Mouse (Mus musculus) intestine, embryonic 15.5 days (tissue): ENCODE data around the gene Adcy9. TPM values are rescaled to one million over a fixed set of nuclear protein-coding genes. Genes with fewer than 3 reads are reported as not detected.
"Not testable (repeated sequence)": the region's sequence is repeated elsewhere in the genome, so short reads cannot be mapped to it uniquely, and the experiment has no call there.

Source experiments
- ATAC-seq: fragments of 200-750 bp; cut with Nextera tagmentation; 2 replicates; pipeline ENCODE4 v1.8.0; 2017; ENCODE audit warnings: moderate TSS enrichment, moderate library complexity
- H3K27ac ChIP-seq: fragments of 300-500 bp; sonication (generic); 2 replicates; pipeline ENCODE4 v1.5.1; 2015; ENCODE audit warnings: mild to moderate bottlenecking, inconsistent platforms
- H3K27me3 ChIP-seq: fragments of 300-500 bp; sonication (generic); replicated peaks from 2 replicates; pipeline ENCODE4 v1.6.1; 2015; ENCODE audit warnings: inconsistent platforms
- H3K36me3 ChIP-seq: fragments of 300-500 bp; sonication (generic); 2 replicates; pipeline ENCODE4 v1.6.1; 2015; ENCODE audit warnings: inconsistent platforms
- H3K4me1 ChIP-seq: fragments of 300-500 bp; sonication (generic); replicated peaks from 2 replicates; pipeline ENCODE4 v1.6.1; 2015; ENCODE audit warnings: inconsistent platforms
- H3K4me2 ChIP-seq: fragments of 300-500 bp; sonication (generic); replicated peaks from 2 replicates; pipeline ENCODE4 v1.6.1; 2015; ENCODE audit warnings: mild to moderate bottlenecking, inconsistent platforms
- H3K4me3 ChIP-seq: fragments of 300-500 bp; sonication (generic); replicated peaks from 2 replicates; pipeline ENCODE4 v1.5.1; 2015; ENCODE audit warnings: inconsistent platforms
- H3K9ac ChIP-seq: fragments of 300-500 bp; sonication (generic); 2 replicates; pipeline ENCODE4 v1.6.1; 2015; ENCODE audit warnings: inconsistent platforms
- H3K9me3 ChIP-seq: fragments of 300-500 bp; sonication (generic); 2 replicates; pipeline ENCODE4 v1.6.1; 2016; ENCODE audit warnings: inconsistent platforms
- WGBS: fragments of 180-500 bp; shearing (Covaris S2); methylation state at CpG from one replicate; pipeline ENCODE4 v1.1.7; 2015; 5-methylcytosine and 5-hydroxymethylcytosine counted together
- polyA plus RNA-seq: library from polyadenylated mRNA; unstranded; fragments of >200 nt; fragmentation: Nextera tagmentation; extraction: Ambion mirVana; gene quantifications from 2 replicates; pipeline ENCODE4 v1.2.1, GENCODE M21; 2015

The Adcy9 gene
- polyA plus RNA-seq, 1 experiment from 2014 or later: 1.5 TPM

DNA sequence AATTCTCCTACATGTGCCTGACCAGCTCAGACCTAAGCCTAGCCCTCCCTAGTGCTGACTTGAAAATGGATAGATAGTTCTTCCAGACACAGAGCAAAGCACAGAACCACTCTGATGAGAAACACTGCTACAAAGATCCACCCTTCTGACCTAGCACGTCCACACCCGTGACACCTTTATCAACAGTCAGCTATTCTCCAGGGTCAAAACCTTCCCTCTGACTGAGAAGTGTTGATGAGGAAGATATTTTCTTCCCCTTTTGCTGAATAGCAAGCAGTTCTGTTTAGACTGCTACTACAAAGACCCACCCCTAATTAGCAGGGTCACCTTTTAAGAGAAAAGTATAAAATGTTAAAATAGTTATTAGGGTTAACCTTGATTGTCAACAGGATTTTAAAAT is 49.3 kb downstream of the Adcy9 start:
- no peak overlapping the region for H3K4me2 ChIP-seq
- peak; percentile 24; the same call in 1 of the 2 replicates for ATAC-seq
- H3K9me3 ChIP-seq: no peaks in the 10 kb centered on the region
- H3K4me3 ChIP-seq: no peak overlapping the region
- H3K27ac ChIP-seq: no peak overlapping the region
- 0 out of 2 replicates have a peak, but pooled peaks cover 4% of the 10 kb centered on the region for H3K4me1 ChIP-seq
- no peaks in the 10 kb centered on the region for H3K27me3 ChIP-seq
- H3K9ac ChIP-seq: no peak overlapping the region
- WGBS: 63% methylated on average over 2 of the region's 2 CpGs
- no peaks in the 10 kb centered on the region for H3K36me3 ChIP-seq

DNA sequence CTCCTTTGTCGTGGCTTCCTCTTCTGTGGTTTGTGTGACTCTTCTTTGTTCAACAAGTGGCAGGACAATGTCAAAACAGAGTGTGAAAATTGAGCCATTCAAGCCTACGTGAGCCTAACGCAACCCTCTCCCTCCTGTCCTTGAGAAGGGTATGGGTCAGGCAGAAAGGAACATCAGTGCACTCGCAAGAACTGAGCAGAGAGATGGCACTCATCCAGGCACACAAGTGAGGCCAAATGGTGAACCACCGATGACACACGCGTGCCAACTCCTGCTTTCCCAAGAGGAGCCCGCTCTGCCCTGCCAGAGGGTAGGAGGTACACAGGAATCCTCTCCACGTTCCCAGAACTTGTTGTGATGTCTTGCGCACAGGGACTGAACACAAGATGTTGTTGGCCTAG is 50.2 kb downstream of the Adcy9 start:
- no peak for ATAC-seq
- 0 out of 2 replicates have a peak, but pooled peaks cover 4% of the 10 kb centered on the region for H3K4me1 ChIP-seq
- H3K36me3 ChIP-seq: no peaks in the 10 kb centered on the region
- no peak overlapping the region for H3K27ac ChIP-seq
- no peak overlapping the region for H3K4me2 ChIP-seq
- WGBS: 85% methylated on average over 10 of the region's 10 CpGs
- H3K9ac ChIP-seq: no peak overlapping the region
- H3K9me3 ChIP-seq: no peaks in the 10 kb centered on the region
- no peak overlapping the region for H3K4me3 ChIP-seq
- H3K27me3 ChIP-seq: no peaks in the 10 kb centered on the region

DNA sequence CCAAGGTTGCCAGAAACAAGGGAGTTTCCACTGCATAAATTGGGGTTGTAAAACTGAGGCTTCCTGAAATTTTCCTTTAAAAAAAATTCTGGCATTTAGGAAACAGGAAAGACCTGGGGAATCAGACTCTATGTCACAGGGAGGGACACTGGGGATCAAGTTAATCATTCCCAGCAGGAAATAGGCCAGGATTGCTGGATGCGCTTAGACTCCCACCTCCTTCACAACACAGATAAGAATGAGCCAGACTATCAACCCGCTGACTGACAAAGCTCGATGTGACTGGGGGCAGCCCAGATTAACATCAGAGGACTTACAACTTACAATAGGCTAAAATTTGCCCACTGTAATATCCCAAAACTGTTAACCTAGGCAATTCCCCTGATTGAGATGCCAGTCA is 52.4 kb downstream of the Adcy9 start:
- Histone ChIP-seq H3K4me3 (no peak overlapping the region), H3K9ac (no peak overlapping the region), H3K4me1 (0 out of 2 replicates have a peak, but pooled peaks cover 4% of the 10 kb centered on the region), H3K4me2 (no peak overlapping the region), H3K27ac (no peak overlapping the region), H3K36me3 (no peaks in the 10 kb centered on the region), H3K27me3 (no peaks in the 10 kb centered on the region), H3K9me3 (no peaks in the 10 kb centered on the region)
- 48% methylated on average over 3 of the region's 3 CpGs for WGBS
- ATAC-seq: peak; percentile 79

DNA sequence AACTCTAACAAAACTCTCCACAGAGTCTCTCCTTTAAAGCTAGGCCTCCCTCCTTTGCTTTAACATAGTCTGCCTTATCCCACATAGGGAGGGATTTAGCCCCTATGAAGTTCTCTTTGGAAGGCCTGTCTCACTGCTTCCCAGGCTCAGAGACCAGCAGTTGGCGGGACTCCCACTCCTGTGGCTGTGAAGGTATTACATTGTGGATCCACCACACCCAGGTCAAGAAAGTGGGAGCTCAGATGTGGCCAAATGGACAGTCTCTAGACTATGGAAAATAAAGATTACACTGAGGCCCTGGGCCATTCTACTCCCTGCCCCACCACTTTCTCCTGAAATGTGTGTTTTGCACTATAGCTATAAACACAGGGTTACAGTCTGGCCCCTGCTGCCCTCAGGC is 53.0 kb downstream of the Adcy9 start:
- H3K36me3 ChIP-seq: no peaks in the 10 kb centered on the region
- H3K4me1 ChIP-seq: 0 out of 2 replicates have a peak, but pooled peaks cover 4% of the 10 kb centered on the region
- H3K27me3 ChIP-seq: no peaks in the 10 kb centered on the region
- 88% methylated on average over 1 of the region's 1 CpGs for WGBS
- no peak overlapping the region for H3K4me3 ChIP-seq
- ATAC-seq: peak; percentile 30; the same call in 1 of the 2 replicates
- H3K9me3 ChIP-seq: no peaks in the 10 kb centered on the region
- no peak overlapping the region for H3K27ac ChIP-seq
- no peak overlapping the region for H3K9ac ChIP-seq
- H3K4me2 ChIP-seq: no peak overlapping the region

DNA sequence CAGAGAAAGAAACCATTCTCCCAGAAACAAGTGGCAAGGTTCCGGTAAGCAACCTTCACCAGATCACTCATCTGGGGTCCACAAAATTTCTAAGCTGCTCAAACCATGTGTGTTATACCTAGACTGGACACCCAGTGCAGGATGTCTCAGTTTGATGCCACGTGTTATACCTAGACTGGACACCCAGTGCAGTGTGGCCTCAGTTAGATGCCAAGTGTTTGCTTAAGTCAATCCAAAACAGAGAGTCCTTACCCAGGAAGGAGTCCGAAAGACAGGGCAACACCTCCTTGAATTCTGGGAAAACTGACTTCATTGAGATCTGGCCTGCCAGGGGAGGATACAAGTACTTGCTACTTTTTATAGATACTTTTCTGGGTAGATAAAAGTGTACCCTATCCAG is 53.6 kb downstream of the Adcy9 start:
- H3K27ac ChIP-seq: no peak overlapping the region
- 93% methylated on average over 3 of the region's 3 CpGs for WGBS
- no peaks in the 10 kb centered on the region for H3K27me3 ChIP-seq
- H3K36me3 ChIP-seq: no peaks in the 10 kb centered on the region
- H3K4me3 ChIP-seq: no peak overlapping the region
- ATAC-seq: no peak
- 0 out of 2 replicates have a peak, but pooled peaks cover 4% of the 10 kb centered on the region for H3K4me1 ChIP-seq
- no peak overlapping the region for H3K4me2 ChIP-seq
- no peaks in the 10 kb centered on the region for H3K9me3 ChIP-seq
- H3K9ac ChIP-seq: no peak overlapping the region

DNA sequence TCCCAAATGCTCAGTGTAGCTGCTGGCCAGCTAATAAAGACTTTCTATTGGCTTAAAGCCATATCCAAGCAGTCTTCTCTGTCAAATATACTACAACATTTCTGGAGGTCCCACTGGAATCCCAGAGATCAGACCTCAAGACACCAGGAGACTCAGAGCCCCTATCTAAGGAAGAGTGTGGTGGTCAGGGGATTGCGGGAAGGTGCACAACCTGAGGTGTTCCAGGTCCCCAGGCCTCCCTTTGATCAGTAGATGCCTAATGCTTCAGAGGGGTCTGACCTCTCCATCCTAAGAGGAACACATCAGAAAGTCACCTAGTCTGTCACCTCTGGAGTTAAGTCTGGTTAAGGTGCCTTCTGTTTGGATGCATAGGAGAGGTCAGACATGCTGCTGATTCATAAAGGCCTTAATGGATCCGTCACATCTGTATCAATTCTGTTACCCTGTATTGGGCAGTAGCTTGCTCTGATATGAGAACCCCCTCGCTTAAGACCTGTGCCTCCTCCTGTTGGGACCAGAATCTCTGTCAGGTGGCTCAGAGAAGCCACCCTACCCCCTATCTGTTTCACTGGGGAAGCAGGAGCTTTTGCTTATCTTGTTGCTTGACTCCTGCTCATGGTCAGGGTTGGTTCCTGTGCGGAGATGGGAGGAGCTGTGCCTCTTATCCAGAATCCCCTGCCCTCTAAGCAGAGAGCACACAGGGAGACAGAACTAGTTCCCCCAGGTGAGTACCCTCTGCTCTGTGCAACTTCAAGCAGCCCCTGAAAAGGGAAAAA is 56.8 kb downstream of the Adcy9 start:
- no peaks in the 10 kb centered on the region for H3K27me3 ChIP-seq
- H3K27ac ChIP-seq: no peak overlapping the region
- no peaks in the 10 kb centered on the region for H3K9me3 ChIP-seq
- H3K4me3 ChIP-seq: no peak overlapping the region
- no peaks in the 10 kb centered on the region for H3K4me1 ChIP-seq
- H3K9ac ChIP-seq: no peak overlapping the region
- 77% methylated on average over 4 of the region's 4 CpGs for WGBS
- ATAC-seq: no peak
- H3K4me2 ChIP-seq: no peak overlapping the region
- no peaks in the 10 kb centered on the region for H3K36me3 ChIP-seq

DNA sequence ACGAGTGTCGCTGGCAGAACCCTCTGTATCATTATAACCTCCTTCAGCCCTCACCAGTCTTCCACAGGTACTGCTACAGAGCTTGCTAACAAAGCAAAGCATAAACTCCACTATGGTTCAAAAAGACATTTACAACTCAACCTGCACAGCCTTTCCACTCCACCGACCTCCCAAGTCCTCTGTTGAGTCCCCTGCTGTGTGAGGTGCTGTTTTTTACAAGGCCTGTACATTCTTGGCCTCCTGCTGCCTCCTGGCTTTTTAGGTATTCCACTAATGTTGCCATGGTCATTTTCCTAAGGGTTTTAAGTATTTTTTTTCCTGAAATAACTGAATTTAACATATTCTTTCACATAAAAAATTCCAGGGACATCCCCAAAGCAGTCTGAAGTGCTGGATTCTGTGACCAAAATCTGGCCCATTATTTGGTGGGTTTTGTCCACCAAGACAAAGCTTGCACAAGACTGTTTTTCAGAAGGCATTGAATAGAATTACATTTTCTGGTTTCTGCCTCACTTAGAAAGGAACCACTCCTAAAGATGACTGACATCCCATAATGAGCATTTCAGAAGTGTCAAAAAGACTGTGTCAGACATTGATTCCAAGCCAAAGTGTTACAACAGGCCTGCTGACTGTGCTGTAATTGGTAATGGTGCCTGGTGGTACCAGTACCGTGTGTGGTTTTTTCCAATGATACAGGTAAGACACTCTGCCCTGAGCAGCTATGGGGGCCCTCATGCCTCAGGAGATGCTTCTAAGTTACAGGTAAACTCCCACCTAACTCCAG is 64.8 kb downstream of the Adcy9 start:
- no peak overlapping the region for H3K9ac ChIP-seq
- H3K9me3 ChIP-seq: no peaks in the 10 kb centered on the region
- H3K36me3 ChIP-seq: no peaks in the 10 kb centered on the region
- H3K4me2 ChIP-seq: no peak overlapping the region
- no peaks in the 10 kb centered on the region for H3K27me3 ChIP-seq
- no peaks in the 10 kb centered on the region for H3K4me1 ChIP-seq
- WGBS: 73% methylated on average over 4 of the region's 4 CpGs
- ATAC-seq: no peak
- no peak overlapping the region for H3K27ac ChIP-seq
- no peak overlapping the region for H3K4me3 ChIP-seq

DNA sequence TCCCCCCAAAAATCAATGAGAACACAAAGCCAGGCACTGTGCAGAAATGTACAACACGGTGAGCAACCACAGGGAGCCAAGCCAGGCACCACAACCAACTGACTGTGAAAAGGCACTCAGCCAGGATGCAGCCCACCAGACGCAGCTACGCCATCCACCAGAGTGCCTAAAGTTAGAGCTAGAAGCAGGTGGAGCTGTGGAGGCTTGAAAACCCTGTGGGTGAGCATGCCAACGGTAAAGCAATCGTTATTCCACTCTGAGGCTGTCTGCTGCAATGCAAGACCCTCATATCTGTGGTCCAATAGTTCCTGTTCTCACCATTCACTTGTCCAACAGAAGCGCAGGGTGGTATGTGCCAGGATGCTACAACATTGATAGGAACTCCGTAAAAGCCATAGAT is 77.7 kb downstream of the Adcy9 start:
- Histone ChIP-seq H3K4me2 (no peak overlapping the region), H3K4me3 (no peak overlapping the region), H3K9ac (no peak overlapping the region), H3K27me3 (no peaks in the 10 kb centered on the region), H3K36me3 (no peaks in the 10 kb centered on the region), H3K9me3 (no peaks in the 10 kb centered on the region), H3K4me1 (no peaks in the 10 kb centered on the region), H3K27ac (no peak overlapping the region)
- 93% methylated on average over 7 of the region's 7 CpGs for whole genome bisulfite sequencing
- ATAC-seq: no peak

DNA sequence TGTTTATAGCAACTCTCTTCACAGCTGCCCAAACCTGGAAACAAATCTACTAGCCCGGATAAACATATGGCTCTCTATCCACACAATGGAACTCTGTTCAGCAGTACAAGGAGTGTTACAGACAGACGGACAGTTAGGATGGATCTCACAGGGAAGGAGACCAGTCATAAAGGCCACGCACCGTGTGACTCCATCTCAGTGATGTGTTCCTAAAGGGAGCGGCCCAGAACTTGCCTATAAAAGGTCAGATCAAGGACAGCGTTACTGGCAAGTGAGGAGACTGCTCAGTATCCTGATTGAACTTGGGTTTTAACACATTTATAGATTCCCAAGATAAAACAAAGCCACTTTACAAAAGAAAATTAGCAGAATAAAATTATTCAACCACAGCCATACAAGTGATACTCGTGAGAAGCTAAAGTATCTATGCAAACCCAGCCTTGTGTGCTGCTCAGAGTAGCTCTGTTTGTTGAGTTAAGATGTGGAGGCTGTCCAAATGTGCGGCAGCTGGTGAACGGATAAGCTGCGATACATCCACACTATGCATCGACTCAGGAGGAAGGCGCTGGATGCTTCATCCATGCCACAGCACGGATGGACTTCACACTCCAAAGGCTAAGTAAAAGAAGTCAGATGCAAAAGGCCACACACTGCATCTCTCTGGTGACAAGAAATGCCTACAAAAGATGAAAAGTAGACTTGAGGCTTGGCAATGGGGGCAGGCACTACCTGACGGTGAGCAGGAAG is 78.8 kb downstream of the Adcy9 start:
- H3K4me1 ChIP-seq: no peaks in the 10 kb centered on the region

DNA sequence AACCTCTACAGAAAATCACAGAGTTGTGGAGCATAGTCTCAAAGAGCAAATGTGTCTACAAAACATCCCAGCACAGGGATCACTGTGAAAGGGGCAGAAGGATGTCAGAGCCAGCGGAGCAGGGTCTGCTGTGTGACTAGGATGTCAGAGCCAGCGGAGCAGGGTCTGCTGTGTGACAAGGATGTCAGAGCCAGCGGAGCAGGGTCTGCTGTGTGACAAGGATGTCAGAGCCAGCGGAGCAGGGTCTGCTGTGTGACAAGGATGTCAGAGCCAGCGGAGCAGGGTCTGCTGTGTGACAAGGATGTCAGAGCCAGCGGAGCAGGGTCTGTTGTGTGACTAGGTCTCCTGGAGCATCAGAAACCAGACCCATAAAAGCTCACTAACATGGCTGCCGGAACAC is 81.1 kb downstream of the Adcy9 start:
- not testable (repeated sequence) for H3K27ac ChIP-seq, H3K9ac ChIP-seq, H3K4me3 ChIP-seq, H3K36me3 ChIP-seq, H3K4me2 ChIP-seq, H3K4me1 ChIP-seq, H3K9me3 ChIP-seq, H3K27me3 ChIP-seq, ATAC-seq
- WGBS: 91% methylated on average over 7 of the region's 7 CpGs

More for the DNA sequence above, 78.8 kb downstream of the Adcy9 start:
- H3K27me3 ChIP-seq: no peaks in the 10 kb centered on the region
- WGBS: 67% methylated on average over 14 of the region's 14 CpGs
- H3K4me2 ChIP-seq: no peak overlapping the region
- H3K36me3 ChIP-seq: no peaks in the 10 kb centered on the region
- H3K27ac ChIP-seq: no peak overlapping the region
- H3K4me3 ChIP-seq: no peak overlapping the region
- H3K9me3 ChIP-seq: no peaks in the 10 kb centered on the region
- no peak overlapping the region for H3K9ac ChIP-seq
- ATAC-seq: no peak

DNA sequence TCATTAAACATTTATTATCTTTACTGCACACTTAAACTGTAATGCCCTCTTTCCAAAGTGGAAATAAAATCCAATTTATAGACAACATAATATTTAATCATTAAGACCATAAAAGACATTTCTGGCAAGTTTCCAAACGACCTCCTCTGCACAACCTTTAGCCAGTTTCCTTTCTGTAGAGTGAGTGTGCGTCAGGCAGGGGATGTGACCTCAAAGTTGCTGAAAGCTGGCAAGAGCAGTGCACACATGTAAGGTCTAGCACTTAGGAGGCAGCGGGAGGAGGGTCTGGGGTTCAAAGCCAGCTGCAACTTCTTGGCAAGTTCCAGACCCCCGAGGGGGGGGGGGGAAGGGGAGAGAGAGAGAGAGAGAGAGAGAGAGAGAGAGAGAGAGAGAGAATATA is 83.0 kb downstream of the Adcy9 start:
- Histone ChIP-seq H3K27me3 (no peaks in the 10 kb centered on the region), H3K27ac (no peak overlapping the region), H3K4me3 (no peak overlapping the region), H3K9me3 (no peaks in the 10 kb centered on the region), H3K9ac (no peak overlapping the region), H3K4me1 (no peaks in the 10 kb centered on the region), H3K4me2 (no peak overlapping the region), H3K36me3 (no peaks in the 10 kb centered on the region)
- WGBS: 51% methylated on average over 4 of the region's 4 CpGs
- no peak for ATAC-seq

DNA sequence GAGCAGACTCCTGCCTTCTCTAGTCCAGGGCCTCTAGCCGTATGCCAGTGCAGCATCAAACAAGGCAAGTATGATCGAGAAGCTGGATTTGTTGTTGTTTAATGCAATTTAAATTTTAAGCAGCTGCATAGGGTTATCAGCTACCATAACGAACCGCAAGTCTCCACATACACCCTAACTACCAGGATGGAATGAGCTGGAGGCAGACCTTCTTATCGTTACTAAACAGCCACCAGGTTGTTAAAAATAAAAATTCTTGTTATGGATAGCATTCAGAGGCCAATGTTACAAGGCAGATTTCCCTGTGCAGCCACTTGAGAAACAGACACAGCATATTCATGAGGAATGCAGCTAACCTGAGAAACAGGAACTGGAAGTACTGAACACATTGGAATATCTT is 86.5 kb downstream of the Adcy9 start:
- H3K36me3 ChIP-seq: no peaks in the 10 kb centered on the region
- H3K4me1 ChIP-seq: no peaks in the 10 kb centered on the region
- no peaks in the 10 kb centered on the region for H3K27me3 ChIP-seq
- H3K9ac ChIP-seq: no peak overlapping the region
- WGBS: 81% methylated on average over 5 of the region's 5 CpGs
- no peak overlapping the region for H3K27ac ChIP-seq
- ATAC-seq: no peak
- no peaks in the 10 kb centered on the region for H3K9me3 ChIP-seq
- no peak overlapping the region for H3K4me3 ChIP-seq
- H3K4me2 ChIP-seq: no peak overlapping the region
